In the genomic region with DNA sequence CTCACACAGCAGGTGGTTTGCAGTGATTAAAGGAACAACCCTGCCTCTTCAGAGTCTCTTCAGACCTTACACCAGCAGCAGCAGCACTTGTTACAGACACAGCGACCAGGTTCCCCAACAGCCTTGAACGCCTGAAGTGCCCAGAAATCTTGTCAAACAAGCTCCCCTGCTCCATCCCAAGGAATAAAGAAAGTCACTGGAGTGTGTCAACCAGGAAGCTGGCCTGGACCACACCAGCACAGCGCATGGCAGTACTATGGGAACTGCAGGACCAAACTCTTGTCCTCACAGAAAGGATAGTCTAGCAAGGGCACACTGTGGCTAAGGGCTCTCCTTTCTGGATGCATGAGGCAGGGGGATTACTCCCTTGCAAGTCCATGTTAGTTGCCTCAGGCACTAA, we compare ENCODE assay signal across 26 mouse cellular contexts. TPM values are rescaled to one million over a fixed set of nuclear protein-coding genes. Genes with fewer than 3 reads are reported as not detected.
"Had no signal": no experiment of that assay in that cellular context is flagged by ENCODE, and none has a peak within 500 bp of the region (broad histone marks: within the 10 kb centered on the region; RNA-seq: fewer than 3 reads in every experiment).

No protein-coding gene starts in this region.

- H3K4me3 ChIP-seq: heart, adult 2 months; heart, embryonic 13.5 days; heart, embryonic 15.5 days; hindbrain, embryonic 12.5 days; hindbrain, embryonic 15.5 days; limb, embryonic 13.5 days; limb, embryonic 15.5 days; liver, embryonic 12.5 days had no signal

- DNase-seq: forebrain, postnatal 0 days; gastrocnemius, postnatal 14 days; gastrocnemius, postnatal 36 days; heart, adult 11 months; heart, adult 2 months; heart, postnatal 14 days; heart, postnatal 36 days; kidney, adult 11 months; kidney, adult 8-10 months; kidney, postnatal 25 days; layer of hippocampus, postnatal 36 days; left cerebral cortex, postnatal 4 days had no signal

- H3K27ac ChIP-seq: heart, adult 2 months; heart, embryonic 13.5 days; heart, embryonic 15.5 days; hindbrain, embryonic 12.5 days; hindbrain, embryonic 15.5 days; hindbrain, postnatal 0 days; kidney, postnatal 0 days; limb, embryonic 13.5 days; limb, embryonic 15.5 days; liver, embryonic 12.5 days; liver, embryonic 14.5 days had no signal

- H3K4me2 ChIP-seq: heart, embryonic 11.5 days; heart, embryonic 13.5 days; heart, embryonic 15.5 days; hindbrain, embryonic 12.5 days; hindbrain, embryonic 15.5 days; limb, embryonic 13.5 days; limb, embryonic 15.5 days; liver, embryonic 12.5 days had no signal

- H3K4me1 ChIP-seq: heart, embryonic 13.5 days; heart, embryonic 15.5 days; hindbrain, embryonic 12.5 days; hindbrain, embryonic 15.5 days; limb, embryonic 15.5 days; liver, embryonic 12.5 days had no signal

- H3K27me3 ChIP-seq: hindbrain, embryonic 12.5 days; hindbrain, embryonic 15.5 days; limb, embryonic 13.5 days; limb, embryonic 15.5 days had no signal

- H3K36me3 ChIP-seq: heart, embryonic 13.5 days; heart, embryonic 15.5 days; hindbrain, embryonic 12.5 days; hindbrain, embryonic 15.5 days; limb, embryonic 13.5 days; limb, embryonic 15.5 days; liver, embryonic 12.5 days had no signal

- H3K9ac ChIP-seq: forebrain, postnatal 0 days; heart, embryonic 13.5 days; heart, embryonic 15.5 days; hindbrain, embryonic 12.5 days; hindbrain, embryonic 15.5 days; limb, embryonic 13.5 days; limb, embryonic 15.5 days; liver, embryonic 12.5 days; liver, embryonic 14.5 days had no signal

- ATAC-seq: forebrain, postnatal 0 days; hindbrain, postnatal 0 days; intestine, embryonic 16.5 days; liver, embryonic 12.5 days had no signal

- H3K9me3 ChIP-seq: heart, embryonic 13.5 days; heart, embryonic 15.5 days; hindbrain, embryonic 12.5 days; hindbrain, embryonic 15.5 days; limb, embryonic 13.5 days; limb, embryonic 15.5 days; liver, embryonic 12.5 days had no signal

RNA-seq across cellular contexts. Expression of a gene that starts 38.9 kb away (rescaled TPM):
- total RNA-seq: hematopoietic stem cell, adult 5-6 weeks had no signal
- polyA plus RNA-seq: liver, embryonic 16.5 days had no signal
